Mouse (Mus musculus) lung, postnatal 0 days (tissue): ENCODE data around the gene Exosc6.

Experiments used
- CTCF ChIP-seq: IDR thresholded peaks from 2 replicates; pipeline ENCODE4 v1.5.1; 2016; ENCODE audit warnings: antibody characterized with exemption, mild to moderate bottlenecking
- EP300 ChIP-seq: IDR thresholded peaks from 2 replicates; pipeline ENCODE4 v1.6.1; 2016; ENCODE audit warnings: antibody characterized with exemption, mild to moderate bottlenecking, control low read depth

DNA sequence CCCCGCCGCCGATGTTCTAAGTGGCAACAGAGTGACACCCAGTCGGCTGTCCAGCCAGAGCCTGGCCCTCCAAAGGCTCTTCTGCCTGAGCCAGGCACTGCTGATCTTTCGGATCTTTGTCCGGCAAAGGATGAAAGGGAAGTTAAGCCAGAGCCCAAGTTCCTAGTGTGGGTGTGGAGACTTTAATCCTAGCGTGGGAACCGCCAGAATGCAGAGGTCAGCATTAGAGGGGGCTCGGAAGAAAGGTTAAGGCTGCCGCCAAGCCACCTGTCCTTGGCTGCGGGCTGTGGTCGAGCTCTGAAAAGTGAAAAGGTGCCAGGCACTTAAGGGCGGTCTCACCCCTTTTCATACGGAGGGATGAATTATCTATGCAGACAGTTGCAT, 5.5 kb downstream of the Exosc6 start:
- no peak for TF ChIP-seq CTCF
- TF ChIP-seq EP300 = no peak
